Mouse (Mus musculus) MN1 (cell line): ENCODE results near the gene Dbndd2.

Experiments
- DNase-seq: peaks from one replicate; pipeline ENCODE4 v3.0.0-alpha.2; 2016; ENCODE audit warnings: low spot score

Gene Dbndd2

DNA sequence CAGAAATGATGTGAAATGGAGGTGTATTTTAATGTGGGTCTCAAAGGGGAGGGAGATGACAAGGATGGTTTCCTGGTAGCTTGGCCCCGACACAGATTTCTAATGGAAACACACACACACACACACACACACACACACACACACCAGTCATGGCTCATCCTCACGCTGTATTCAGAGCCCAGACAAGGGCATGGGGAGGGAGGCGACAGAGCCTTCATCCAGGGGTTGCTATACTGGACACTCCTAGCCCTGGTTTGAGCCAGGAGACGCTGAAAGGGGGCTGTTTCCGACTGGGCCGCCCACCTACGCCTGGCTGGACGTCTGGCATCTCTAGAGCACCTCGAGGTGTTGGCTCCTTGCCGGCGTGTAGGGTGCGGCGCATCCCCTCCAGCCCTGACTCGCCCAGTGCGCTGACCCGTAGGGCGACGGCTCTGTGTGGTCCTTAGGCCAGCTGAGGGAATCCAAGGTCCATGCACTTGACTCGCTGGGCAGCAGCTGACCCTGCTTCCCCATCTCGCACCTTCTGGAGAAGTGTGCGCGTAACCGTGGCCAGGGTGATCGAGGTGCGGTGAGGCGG, at the start of gene Dbndd2:
Gene Dbndd2, plus strand, starts transcription at position 426 of the 577 bp plus-strand sequence.
- no peak for DNase-seq

DNA sequence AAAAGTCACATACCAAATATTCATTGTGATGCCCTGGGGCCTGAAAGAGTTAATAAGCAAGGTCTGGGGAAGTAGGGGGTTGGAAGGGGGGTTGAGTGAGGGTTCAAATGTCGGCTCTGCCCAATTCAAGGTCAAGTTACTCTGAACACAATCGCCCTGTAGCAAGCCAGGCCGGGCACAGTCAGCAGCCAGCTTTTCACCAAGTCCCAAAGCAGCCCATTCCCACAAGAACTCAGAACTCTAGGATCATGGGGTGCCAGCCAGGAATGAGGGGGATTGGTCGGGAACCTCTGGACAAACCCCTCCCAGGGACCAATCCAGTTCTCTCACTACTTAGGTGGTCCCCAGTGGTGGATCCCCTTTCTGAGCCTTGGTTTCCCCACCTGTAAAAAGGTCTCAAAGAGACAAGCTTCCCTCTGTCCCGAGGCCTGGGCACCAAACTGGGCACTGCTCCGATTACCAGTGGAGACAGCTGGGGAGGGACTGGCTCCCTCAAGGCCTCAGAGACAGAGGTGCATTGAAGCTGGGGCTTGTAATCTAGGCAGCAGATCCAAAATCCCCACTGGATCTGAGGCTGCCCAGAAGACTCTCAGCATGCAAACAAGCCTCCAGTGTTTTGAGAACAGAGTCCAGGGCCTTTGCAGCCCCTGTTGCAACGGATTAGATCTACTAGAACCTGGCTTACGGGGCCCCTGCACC, 49.5 kb upstream of the Dbndd2 start:
- DNase-seq, result no peak

DNA sequence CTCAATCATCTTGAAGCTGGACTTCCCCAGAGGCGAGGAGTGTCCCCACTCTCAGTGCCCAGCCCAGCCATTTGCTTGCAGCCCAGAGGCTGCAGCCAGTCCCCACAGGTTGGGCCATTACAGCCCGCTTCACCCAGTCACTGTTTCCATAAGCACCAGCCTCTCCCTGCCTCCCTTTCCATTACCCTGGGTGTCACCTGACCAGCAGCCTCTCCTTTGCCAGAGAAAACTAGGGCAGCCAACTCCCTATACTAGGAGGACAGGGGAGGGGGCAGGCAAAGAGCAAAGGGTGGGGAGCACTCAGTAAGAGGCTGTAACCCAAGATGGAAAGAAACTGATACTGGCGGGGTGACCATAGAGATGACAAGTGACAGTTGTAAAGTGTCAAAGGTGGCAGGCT, 48.9 kb upstream of the Dbndd2 start:
- no peak for DNase-seq

DNA sequence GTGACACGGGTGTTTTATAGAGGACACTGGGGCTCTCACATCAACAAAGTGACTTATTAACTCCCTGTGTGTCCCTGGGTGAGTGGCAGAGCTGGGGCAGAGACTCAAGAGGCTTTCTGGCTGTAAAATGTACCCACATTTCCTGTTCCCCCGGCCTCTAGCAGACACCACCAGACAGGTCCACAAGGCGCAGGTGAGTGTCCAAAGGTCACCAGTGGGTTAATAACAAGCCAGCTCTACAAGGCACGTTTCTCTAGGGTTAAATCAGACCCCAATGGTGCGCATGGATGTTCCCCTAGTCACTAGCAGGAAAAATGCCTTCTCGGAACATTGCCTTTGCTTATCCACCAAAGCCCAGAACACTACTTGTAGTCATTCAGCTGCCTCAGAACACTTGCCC, 48.2 kb upstream of the Dbndd2 start:
- DNase-seq, result no peak

DNA sequence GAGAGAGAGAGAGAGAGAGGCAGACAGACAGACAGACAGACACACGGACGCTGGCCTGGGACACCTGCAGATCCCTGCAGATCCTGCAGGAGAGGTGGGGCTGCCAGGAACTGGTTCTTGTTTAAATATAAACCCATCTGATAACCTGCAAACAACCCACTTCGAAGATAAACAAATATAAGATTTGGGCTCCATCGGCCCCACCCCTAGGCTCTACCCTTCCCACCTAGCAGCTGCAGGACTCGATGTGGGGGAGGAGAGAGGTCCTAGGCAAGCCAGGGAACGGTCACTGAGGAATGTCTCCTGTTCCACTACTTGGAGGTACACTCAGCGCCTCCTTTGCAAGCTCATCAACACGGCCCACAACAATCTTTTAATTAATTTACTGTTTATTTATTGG, 47.6 kb upstream of the Dbndd2 start:
- no peak for DNase-seq

DNA sequence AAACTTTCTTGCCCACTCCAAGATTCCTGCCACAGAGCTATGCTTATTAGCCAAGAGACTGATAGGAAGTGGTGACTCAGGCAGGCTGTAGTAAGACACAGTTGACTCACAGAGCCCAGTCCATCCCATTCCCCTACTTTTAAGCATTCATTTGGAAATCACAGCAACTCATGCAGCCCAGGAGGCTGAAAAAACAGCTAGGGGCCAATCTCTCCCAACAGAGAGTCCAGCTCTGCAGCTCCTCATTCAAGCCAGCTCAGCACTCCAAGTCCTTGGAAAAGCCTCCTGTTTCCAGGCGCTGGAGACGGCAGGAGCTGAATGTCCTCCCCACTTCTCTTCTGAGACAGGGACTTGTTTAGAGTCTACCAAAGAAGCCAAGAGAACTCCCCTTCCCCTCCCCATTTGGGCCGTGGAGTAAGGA, 46.9 kb upstream of the Dbndd2 start:
- DNase-seq, result no peak

DNA sequence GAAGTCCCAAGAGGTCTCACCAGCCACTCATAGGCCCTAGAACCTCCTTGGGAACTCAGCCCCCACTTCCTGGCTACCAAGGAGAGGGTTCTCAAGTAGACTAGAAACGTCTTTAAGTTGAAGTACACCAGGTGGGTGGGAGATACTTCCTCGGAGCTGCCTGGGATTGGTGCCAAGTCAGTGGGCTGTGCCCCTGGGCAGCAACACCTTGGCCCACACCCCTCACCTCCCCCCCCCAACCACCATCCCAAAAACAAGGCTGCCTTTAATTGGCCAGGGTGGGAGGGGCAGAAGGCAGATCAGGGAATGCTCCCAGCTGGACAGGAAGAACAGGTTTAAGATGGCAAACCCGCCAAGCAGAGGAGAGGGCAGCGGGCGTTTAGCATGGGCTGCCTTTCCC, 45.6 kb upstream of the Dbndd2 start:
- DNase-seq, result no peak

DNA sequence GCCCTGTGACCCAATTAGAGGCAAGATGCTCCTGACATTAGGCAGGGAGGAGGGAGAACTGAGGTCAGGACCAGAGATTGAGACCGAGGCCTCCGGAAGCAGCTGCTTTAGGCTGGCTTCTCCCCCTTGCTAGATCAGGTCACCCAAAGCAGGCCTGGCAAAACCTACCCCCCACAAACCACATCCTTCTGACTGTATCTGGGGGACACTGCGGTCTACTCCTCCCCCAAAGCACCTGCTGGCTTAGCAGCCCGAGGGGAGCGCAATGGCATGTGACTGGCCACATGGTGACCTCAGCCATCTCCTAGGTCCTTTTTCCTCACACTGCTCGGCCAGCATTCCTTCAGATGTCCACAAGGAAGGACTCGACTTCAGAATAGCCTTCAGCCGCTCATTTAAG, 44.8 kb upstream of the Dbndd2 start:
- no peak for DNase-seq

DNA sequence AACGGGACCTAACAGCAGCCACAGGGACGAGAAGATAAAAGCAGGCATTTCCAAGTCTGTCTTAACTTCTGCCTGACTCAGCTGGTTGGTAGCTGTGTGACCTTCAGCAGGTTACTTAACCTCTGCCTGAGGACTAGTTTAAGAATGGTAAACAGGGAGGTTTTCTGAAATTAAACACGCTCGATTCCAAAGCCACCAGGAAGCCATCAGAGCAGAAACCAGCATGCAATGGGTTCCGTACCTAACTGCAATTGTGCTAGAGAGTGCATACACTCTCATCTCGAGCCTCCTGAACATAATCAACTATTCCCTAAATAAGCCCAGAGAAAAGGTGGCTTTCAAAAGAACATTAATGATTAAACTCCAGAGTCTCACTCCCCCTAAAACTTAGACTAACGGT, 44.2 kb upstream of the Dbndd2 start:
- DNase-seq, result no peak

DNA sequence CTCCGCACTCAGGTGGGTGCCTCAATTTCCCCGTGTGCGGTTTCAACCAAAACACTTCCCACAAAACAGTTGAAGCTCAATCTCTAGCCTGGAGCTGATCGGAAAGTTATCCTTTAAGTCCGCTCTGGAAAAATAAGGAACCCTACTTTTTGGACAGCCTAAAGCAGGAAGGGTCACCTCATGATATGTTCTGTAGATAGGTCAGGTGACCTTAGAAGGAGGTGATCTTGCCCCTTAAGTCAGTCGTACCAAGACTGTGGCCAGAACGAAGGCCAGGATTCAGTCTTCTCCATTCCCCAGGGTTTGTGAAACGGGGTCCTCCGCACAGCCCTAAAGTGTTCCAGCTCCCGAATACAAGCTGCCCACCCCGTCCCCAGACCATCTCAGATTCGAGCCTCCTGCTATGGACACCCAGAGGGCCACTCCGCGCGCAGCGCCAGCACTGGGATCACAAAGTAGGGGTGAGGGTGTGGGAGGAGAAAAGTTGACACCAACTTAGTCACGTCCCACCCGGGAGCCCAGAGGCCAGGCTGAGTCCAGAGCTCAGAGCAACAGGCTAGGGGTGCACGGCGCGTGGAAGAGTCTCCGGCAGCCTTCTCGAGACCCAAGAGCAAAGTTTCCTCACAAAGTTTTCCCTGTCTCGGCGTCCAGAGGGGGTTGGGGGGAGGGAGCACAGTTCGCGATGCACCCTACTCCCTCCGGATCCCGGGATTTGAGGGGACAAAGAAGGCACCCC, 43.4 kb upstream of the Dbndd2 start:
- DNase-seq, result no peak

DNA sequence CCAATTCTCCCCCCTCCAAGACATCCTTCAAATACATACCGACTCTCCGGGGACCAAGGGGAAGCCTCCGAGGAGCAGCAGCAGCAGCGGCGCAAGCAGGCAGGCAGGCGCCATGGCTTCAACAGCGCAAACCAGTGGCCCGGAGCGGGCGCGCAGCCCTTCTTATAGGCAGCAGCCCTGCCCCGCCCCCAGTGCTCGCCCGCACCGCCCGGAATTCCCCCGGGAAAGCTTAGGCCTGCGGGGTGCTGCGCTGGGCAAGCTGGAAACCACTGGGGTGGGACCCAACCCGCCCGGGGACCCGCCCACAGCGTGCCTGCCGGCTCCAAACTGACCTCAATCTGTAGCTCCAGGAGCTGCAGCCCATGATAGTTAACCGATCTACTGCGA, 42.9 kb upstream of the Dbndd2 start:
- peak; percentile 30 for DNase-seq

DNA sequence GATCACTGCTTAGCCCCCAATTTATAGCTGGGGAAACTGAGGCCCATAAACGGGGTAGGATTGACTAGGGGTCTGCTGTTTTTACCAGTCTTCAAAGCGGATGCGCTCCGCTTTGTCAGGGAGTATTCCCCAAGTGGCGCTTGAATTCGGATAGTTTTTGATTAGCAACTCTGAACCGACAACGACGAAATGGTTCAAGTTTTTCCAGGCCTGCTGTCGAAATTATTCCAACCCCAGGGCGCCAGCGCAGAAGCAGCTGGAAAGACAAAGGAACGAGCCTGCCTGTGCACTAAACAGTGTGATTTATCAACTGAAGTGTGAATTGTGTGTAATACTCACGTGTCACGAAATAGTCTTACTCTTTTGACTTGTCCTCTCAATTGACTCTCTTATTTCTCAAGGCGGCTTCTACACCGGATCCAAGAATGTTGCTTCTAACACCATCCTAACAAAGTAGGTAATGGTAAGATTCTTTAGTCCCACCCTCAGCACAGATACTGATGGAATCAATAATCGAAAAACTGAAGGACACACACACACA, 42.4 kb upstream of the Dbndd2 start, which contains the start of gene Sdc4:
Gene Sdc4, minus strand, starts transcription at position 428 of the 541 bp plus-strand sequence.
- DNase-seq, result no peak

DNA sequence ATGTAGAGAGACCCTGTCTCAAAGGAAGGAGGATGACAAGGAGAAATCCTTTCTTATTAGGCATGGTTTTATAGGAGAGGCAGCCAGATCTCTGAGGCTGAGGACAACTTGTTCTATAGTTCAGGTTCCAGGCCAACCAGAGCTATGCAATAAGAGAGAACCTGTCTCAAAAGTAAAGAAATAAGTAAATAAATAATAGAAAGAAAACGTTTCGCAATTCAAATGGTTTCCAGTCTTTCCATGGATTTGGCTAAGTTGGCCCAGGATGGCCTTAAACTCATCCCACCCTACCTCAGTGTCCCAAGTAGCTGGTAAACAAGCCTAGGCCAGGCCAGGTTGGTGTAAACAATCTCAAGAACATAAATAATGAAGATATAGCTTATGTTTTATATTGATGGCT, 41.2 kb upstream of the Dbndd2 start:
- no peak for DNase-seq

DNA sequence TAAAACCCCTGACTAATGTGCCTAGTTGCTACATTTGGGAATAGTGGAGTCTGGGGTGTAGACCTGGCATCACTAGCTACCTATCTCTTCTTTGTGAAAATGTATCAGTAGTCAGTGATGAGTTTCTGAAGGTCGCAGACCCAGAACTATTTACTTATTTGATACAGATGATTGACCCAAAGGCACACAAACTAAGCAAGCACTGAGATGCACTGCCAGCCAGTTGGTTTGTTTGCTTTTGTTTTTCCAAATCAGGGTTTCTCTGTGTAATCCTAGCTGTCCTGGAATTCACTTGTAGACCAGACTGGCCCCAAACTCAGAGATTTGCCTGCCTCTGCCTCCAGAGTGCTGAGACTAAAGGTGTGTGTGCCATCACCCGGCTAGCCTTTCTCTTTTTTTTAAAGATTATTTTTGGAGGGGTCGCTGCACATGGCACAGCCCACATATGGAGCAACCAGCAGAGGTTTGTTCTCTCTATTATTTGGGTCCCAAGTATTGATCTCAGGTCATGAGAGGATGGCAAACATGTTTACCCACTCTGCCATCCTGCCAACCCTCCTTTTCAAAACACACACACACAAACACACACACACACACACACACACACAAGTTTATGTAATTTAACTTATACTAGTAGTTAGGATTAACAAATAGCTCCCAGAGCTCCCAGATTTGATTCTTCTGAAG, 40.4 kb upstream of the Dbndd2 start:
- no peak for DNase-seq

DNA sequence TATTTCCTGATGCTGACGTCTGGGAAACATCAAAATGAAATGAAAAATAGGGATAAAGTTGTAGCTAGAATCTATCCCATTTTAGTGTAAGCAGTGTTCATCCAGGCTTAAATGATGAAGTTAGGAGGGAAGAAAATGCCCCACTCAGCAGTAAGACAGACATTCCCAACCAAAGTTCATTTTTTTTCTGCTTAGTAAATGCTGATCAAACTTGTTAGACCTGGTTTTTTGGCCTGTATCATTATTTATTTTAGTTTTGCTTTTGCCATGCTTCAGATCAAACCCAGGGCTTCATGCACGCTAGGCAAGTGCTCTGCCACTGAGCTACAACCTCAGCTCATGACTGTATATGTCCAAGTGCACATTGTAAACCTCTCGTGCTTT, 39.8 kb upstream of the Dbndd2 start:
- no peak for DNase-seq

DNA sequence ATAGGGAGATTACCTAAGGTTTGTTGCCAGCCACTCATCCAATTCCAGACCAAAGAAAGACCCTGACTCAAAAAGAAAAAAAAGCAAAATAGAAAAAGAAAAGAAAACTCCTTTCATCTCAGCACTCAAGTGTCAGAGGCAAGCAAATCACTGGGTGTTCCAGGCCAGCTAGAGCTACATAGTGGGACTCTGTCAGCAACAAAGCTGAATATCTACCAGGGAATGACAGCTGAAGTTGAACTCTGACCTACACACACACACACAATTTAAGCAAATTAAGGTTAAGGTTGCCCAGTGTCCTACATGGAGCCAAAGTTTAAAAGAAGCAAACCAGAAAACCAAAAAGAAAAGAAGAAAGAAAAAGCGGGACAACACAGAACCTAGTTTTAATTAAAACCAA, 37.8 kb upstream of the Dbndd2 start:
- DNase-seq, result no peak

DNA sequence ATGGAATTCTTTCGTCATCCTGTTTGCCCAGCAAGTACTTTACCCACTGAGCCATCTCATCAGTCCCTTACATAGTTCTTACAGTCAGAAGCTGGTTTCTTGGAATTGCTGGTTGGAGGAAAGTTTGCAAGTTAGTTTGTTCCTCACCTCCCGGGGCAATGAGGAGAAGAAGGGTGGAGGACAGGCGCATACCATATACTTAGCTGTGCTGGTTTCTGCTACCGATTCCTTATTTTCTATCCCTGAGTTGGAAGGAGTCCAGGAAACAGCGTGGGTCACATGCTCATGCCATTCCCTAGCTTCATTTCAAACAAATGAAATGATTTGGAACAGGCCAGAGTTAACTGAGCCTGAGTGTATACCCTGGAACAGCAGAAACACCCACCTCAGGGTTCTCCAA, 37.0 kb upstream of the Dbndd2 start:
- DNase-seq, result no peak

DNA sequence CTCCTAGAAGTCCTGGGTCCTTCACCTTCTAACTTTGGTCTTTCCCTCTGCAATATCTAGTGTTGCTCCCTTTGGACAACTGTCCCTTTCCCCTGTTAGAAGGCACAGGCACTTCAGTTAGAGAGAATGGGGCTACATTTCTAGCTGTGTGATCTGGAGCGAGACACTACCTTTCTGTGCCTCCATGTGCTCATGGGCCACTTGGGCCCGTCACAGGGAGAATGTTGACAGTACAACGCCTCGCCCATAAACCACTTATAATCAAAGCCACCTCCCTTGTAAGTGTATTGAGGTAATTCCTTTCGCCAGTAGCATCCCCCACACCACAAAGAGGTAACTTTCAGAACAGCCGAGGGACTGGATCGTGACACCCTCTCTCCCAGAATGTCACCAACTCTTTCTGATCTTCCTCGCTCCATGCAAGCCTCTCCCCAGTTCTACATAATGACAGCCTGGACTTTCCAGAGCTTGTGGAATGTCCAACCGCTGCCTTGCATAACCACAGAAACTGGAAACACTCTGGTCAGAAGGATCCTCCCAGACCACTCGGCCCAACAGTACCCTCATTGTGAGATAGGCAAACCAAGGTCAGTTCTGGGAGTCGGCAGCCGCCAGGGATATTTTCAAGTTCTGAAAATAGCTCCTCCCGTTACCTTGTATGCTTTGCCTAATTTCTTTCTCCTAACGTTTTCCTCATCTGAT, 36.4 kb upstream of the Dbndd2 start:
- DNase-seq, result no peak

DNA sequence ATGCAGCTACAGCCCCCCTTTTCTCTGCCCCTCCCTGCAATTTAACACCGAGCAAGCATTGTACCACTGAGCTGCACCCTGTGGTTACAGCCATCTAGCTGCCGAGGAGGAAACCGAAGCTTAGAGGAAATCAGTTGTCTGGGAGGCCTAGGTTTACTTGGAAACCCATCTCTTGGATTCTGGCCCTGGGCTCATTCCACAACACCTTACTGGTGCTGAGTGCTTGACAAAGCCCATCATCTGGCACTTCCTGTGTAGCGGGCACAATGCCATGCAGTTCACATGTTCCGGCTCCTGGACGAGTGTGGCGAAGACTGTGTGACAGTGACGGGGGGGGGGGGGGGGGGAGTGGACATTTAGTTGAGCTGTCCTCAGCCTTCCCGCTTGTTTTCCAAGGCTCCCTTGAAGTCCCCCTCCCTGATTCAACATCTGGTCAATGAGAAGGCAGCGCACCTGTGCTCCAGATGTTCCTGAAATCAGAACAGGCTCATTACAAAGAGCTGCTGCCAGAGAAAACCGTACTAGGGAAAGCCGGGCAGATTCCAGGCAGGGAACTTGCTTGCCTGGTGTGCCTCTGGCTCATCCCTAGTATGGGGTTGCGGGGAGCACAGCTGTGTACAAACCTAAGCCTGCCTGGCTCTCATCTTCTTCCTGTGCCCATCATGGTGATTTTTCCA, 33.8 kb upstream of the Dbndd2 start:
- DNase-seq, result no peak

DNA sequence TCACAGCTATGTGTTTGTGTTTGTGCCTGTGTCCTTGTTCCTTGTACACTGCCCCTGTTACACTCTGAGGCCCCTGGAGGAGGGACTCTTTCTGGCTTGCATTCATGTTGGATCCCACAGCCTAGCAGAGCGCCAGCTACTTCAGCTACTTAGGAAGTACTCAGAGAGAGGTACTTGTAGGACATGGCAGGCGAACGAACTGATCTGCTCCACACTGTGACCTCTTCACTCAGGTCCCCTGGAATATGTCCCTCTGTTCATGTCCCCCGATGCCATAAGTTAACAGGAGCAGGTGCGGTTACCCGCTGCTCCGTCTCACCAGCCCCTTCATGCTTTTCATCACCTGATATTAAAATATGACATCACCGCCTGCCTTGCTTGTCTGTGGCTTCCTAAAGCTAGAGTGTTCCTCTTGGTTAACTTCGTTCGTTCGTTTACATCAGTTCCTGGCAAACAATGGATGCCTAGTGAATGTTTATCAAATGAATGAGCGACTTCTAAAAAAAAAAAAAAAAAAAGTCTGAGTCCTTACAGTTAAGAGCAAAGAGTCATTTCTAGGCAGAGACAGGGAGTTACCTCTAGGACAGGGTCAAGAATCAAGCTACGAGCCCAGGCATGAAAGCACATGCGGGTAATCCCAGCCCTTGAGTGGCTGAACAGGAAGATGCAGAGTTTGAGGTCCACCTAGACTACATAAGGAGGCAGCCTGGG, 32.7 kb upstream of the Dbndd2 start:
- DNase-seq, result no peak
